Mouse (Mus musculus) left cerebral cortex, postnatal 10 days (tissue): ENCODE results near the gene Lrfn4. TPM values are rescaled to one million over a fixed set of nuclear protein-coding genes. Genes with fewer than 3 reads are reported as not detected.
A peak's percentile ranks its signal among the peaks of the same experiment; 100 is the strongest.

Experiments used
- DNase-seq, 2 experiments: peaks; one replicate each; pipeline ENCODE4 v3.0.0; 2021 to 2022; ENCODE audit warnings: low spot score in 2 of 2, mixed read lengths in 1 of 2; ENCODE audit errors: extremely low spot score in 1 of 2
- intact Hi-C: fragments of 180-260 bp; cut with DNase I; formaldehyde crosslinking; loops from one replicate; pipeline ENCODE4 v1.15.1; 2025
- total RNA-seq, 2 experiments: library from RNA; stranded (reverse); gene quantifications; 2 replicates each; pipeline ENCODE4 v1.2.3; 2021

Gene Lrfn4
- total RNA-seq, result 10 to 100 TPM; 73.7 to 76.1 TPM

- intact Hi-C loops, result loop anchor here (5.0 kb wide), 1 partner anchor 118 kb away; the partner anchor contains the start of gene 2010003K11Rik
- DNase-seq, result peak; percentile 89 to 95
Measured at GRCm38 (mm10) chr19:4615151-4616093, at the start of gene Lrfn4. Gene Lrfn4 (minus strand): TSS chr19:4615667.

DNA sequence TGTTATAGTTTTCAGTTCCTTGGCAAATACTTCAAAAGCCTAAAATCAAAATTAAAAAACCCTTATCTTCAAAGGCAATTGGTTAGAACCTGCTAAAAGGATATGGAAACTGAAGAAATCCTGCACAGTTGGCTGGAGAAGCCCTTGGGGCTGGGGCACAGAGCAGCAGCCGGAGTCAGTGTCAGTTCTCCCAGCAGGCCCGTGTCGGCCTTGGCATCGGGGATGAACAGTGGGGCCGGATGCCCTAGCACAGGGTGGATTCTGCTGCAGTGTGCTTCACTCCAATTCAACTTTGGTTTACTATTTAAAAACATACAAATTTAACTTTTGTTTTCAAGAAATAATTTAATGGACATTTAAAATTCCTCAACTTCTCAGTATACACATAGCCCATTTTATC lies 42.7 kb upstream of the Lrfn4 start:
- DNase-seq, result no peak
- intact Hi-C loops, result no loop called here

GRCm38 (mm10) chr19:4646917-4647492 lies 31.5 kb upstream of the Lrfn4 start:
- DNase-seq, result peak; percentile 70 to 85
- intact Hi-C loops, result loop anchor here (5.0 kb wide), 1 partner anchor 65 kb away; the partner anchor contains the start of gene Sptbn2

GRCm38 (mm10) chr19:4644271-4644670 lies 28.8 kb upstream of the Lrfn4 start:
- peak; percentile 67 to 70 for DNase-seq
- intact Hi-C loops, result loop anchor here (5.0 kb wide), 1 partner anchor 98 kb away; no protein-coding TSS in a partner anchor

GRCm38 (mm10) chr19:4635986-4636385 lies 20.5 kb upstream of the Lrfn4 start:
- intact Hi-C loops, result no loop called here
- DNase-seq, result no peak

- intact Hi-C loops, result loop anchor here (5.0 kb wide), 1 partner anchor 113 kb away; no protein-coding TSS in a partner anchor
- DNase-seq, result peak; percentile 67 to 79
Measured at GRCm38 (mm10) chr19:4628819-4629218, 13.4 kb upstream of the Lrfn4 start.

DNA sequence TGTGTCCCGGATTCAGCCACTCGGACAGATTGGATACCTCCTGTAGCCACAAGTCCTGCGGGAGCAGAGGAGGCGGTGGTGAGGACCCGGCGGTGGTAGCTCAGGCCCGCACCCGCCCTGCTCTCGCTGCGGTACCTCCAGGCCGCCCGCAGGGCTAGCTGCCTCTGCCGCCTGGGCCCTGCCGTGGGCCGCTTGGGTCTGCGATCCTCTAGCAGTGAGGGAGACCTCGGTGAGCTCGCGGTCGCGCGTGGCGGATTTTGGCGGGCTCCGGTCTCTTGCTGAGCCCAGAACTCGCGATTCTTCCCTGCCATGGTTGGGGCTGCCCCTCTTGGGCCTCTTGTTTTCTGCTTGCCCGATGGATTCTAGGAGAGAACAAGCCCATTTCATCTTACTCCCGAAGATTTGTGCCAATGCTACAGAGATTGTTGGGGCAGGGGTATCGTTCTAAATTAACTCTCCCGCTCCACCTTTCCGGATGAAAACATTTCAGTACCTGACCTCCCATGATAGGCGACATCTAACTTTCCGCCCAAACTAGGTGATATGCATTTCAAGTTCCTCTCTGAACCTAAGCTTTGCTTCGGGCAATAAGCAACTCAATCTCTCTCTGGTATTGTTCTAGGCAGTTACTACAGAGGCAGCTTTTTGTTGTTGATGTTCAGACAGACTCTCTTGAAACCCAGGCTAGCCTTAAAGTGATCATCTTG lies 10.5 kb upstream of the Lrfn4 start:
- intact Hi-C loops, result loop anchor here (5.0 kb wide), 1 partner anchor 116 kb away; no protein-coding TSS in a partner anchor
- DNase-seq, result no peak

DNA sequence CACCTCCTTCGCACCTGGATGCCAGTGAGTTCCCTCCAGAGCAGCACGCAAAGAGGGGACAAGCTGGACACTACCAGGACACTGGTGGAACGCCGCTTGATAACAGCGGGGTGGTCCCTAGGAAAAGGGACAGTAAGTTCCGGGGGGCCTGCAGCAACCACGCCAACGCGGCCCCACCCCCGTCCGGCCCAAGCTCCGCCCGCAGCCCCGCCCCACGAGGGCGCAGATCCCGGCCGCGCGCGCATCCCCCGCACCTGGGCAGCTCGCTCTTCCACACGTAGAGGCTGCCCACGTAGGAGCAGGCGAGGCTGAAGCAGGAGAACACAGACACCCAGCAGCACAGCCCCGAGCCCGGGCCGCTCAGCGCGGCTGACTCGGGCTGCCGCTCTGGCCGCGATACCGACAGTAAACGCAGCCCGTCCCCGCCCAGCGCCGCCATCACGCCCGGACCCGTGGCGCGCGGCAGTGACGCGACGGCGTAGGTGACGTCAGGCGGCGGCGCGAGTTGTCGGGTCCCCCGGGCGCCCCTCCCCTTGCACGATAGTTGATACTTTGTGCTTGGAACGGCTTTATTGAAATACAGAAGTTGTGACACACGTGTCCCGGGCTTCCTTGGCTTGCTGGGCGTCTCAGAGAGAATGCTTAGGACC lies 9.8 kb upstream of the Lrfn4 start, which contains the start of gene Rce1:
Gene Rce1, minus strand, starts transcription at position 463 of the 650 bp plus-strand sequence.
- peak; percentile 82 to 96 for DNase-seq
- intact Hi-C loops, result loop anchor here (5.0 kb wide), 1 partner anchor 117 kb away; no protein-coding TSS in a partner anchor

DNA sequence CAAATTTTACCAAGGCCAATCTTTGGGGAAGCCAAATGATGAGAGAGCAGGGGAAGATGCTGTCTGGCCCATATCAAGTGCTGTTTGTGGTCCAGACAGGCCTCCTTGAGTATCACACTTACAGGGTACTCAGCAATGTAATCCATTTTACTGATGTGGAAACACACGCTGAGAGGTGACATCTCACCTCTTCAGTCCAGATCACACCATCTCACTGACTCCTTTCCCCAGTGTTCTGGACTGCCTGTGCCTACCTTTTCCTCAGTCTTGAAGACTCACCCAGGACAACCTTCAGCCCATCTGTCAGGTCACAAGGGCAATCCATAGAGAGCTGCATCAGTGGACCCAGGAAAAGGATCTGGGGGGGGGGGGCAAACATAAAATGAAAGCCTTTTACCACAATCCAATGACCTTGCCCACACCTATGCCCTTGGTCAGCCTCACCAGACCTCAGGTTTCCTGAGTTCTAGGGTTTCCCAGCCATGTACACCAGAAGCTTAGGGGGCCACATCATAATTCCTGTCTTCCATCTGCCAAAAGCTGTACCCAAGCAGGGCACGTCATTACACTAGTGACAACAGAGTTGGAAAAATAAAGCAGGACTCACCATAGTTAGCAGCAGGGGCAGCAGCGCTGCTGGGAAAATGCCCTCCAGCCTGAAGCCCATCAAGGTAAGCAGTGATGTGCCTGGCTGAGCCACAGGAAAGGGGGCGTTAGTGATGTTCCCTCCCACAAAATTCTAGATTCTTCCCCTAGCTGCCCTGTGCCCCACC lies 9.1 kb upstream of the Lrfn4 start:
- no peak for DNase-seq
- intact Hi-C loops, result loop anchor here (5.0 kb wide), 1 partner anchor 118 kb away; no protein-coding TSS in a partner anchor

- intact Hi-C loops, result no loop called here
- DNase-seq, result no peak
Measured at GRCm38 (mm10) chr19:4624006-4624405, 8.5 kb upstream of the Lrfn4 start.

GRCm38 (mm10) chr19:4623419-4623818 lies 8.0 kb upstream of the Lrfn4 start:
- DNase-seq, result no peak
- intact Hi-C loops, result no loop called here

GRCm38 (mm10) chr19:4622780-4623179 lies 7.3 kb upstream of the Lrfn4 start:
- intact Hi-C loops, result no loop called here
- no peak for DNase-seq

DNA sequence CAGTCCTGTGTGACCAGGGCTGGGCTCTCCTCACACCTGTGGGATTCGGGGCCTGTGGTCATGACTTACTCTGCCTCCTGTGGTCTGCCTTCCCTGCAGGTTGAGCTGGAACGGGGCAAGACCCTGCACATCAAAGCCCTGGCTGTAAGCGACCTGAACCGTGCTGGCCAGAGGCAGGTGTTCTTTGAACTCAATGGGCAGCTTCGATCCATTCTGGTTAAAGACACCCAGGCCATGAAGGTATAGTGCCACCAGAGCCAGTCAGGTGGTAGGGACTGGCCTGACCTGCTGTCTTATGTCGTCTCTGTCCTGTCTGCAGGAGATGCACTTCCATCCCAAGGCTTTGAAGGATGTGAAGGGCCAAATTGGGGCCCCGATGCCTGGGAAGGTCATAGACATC lies 5.3 kb upstream of the Lrfn4 start:
- no peak for DNase-seq
- intact Hi-C loops, result no loop called here

- no peak for DNase-seq
- intact Hi-C loops, result loop anchor here (5.0 kb wide), 1 partner anchor 122 kb away; the partner anchor contains the start of gene 2010003K11Rik
Measured at GRCm38 (mm10) chr19:4619461-4619860, 4.0 kb upstream of the Lrfn4 start.

DNA sequence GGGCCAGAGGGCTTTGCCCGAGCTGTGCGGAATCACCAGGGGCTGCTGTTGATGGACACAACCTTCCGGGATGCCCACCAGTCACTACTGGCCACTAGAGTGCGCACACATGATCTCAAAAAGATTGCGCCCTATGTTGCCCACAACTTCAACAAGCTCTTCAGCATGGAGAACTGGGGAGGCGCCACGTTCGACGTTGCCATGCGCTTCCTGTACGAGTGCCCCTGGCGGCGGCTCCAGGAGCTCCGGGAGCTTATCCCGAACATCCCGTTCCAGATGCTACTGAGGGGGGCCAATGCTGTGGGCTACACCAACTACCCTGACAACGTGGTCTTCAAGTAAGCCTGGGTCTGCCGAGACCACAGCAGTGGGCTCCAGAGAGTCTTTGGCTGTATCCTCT lies 2.7 kb upstream of the Lrfn4 start:
- intact Hi-C loops, result loop anchor here (5.0 kb wide), 1 partner anchor 121 kb away; the partner anchor contains the start of gene 2010003K11Rik
- DNase-seq, result no peak

GRCm38 (mm10) chr19:4616546-4616945 lies 1.1 kb upstream of the Lrfn4 start:
- intact Hi-C loops, result loop anchor here (5.0 kb wide), 1 partner anchor 119 kb away; the partner anchor contains the start of gene 2010003K11Rik
- no peak for DNase-seq
